Mouse (Mus musculus): ENCODE results near the gene Vmn1r39. TPM values are rescaled to one million over a fixed set of nuclear protein-coding genes. Genes with fewer than 3 reads are reported as not detected.

Gene Vmn1r39
- polyA plus RNA-seq (2017; shearing (Covaris generic)): not detected

GRCm38 (mm10) chr6:66810509-66810908 lies at the start of gene Vmn1r39:
TSS of gene Vmn1r39 (minus strand) at chr6:66810609.

GRCm38 (mm10) chr6:66782527-66782926 lies 27.9 kb downstream of the Vmn1r39 start, which contains the start of gene Vmn1r38:
TSS of gene Vmn1r38 (minus strand) at chr6:66782627.

Other genes with a start within 250 kb of the Vmn1r39 start
- not detected for gene Vmn1r33, start 192.3 kb downstream of the Vmn1r39 start, polyA plus RNA-seq (2017; shearing (Covaris generic))
- not detected for gene Vmn1r34, start 166.7 kb downstream of the Vmn1r39 start, polyA plus RNA-seq (2017; shearing (Covaris generic))
- gene Vmn1r35, start 124.7 kb downstream of the Vmn1r39 start, polyA plus RNA-seq (2017; shearing (Covaris generic)): not detected
- not detected for gene Vmn1r36, start 91.4 kb downstream of the Vmn1r39 start, polyA plus RNA-seq (2017; shearing (Covaris generic))
- gene Vmn1r37, start 81.2 kb downstream of the Vmn1r39 start, polyA plus RNA-seq (2017; shearing (Covaris generic)): not detected
- not detected for gene Vmn1r38, start 28.0 kb downstream of the Vmn1r39 start, polyA plus RNA-seq (2017; shearing (Covaris generic))
- 10 to 100 TPM; 26.7 to 28.8 TPM for gene Gng12, start 85.8 kb upstream of the Vmn1r39 start, polyA plus RNA-seq (2017; shearing (Covaris generic))
- 10 to 100 TPM; 16.8 to 19.4 TPM for gene Gadd45a, start 226.8 kb upstream of the Vmn1r39 start, polyA plus RNA-seq (2017; shearing (Covaris generic))